Mouse (Mus musculus) thymus, adult 2 months (tissue): ENCODE measurements around the gene Vmn1r157. TPM values are rescaled to one million over a fixed set of nuclear protein-coding genes. Genes with fewer than 3 reads are reported as not detected.
"Not testable (repeated sequence)": the region's sequence is repeated elsewhere in the genome, so short reads cannot be mapped to it uniquely, and the experiment has no call there.

Source experiments
- DNase-seq: peaks from one replicate; pipeline ENCODE4 v3.0.0; 2021
- H3K27ac ChIP-seq: fragments of 200-500 bp; 2 replicates; pipeline ENCODE4 v1.5.1; 2012; ENCODE audit warnings: low read length, control low read depth; ENCODE audit not compliant: control insufficient read depth, insufficient read depth
- H3K27me3 ChIP-seq: fragments of 200-500 bp; 2 replicates; pipeline ENCODE4 v1.6.1; 2012; ENCODE audit warnings: mild to moderate bottlenecking, low read length, moderate library complexity, mixed read lengths; ENCODE audit not compliant: control insufficient read depth, insufficient read depth
- H3K36me3 ChIP-seq: fragments of 200-500 bp; 2 replicates; pipeline ENCODE4 v1.6.1; 2012; ENCODE audit warnings: mild to moderate bottlenecking, low read length, moderate library complexity; ENCODE audit not compliant: control insufficient read depth, insufficient read depth
- H3K4me1 ChIP-seq: fragments of 200-500 bp; replicated peaks from 2 replicates; pipeline ENCODE4 v1.6.1; 2012; ENCODE audit warnings: low read length; ENCODE audit not compliant: control insufficient read depth, insufficient read depth
- H3K4me3 ChIP-seq: fragments of 200-500 bp; 2 replicates; pipeline ENCODE4 v1.5.1; 2012; ENCODE audit warnings: mild to moderate bottlenecking, low read length, control low read depth, moderate library complexity; ENCODE audit not compliant: control insufficient read depth, insufficient read depth
- WGBS: fragments of 180-500 bp; shearing (Covaris S2); methylation state at CpG from one replicate; pipeline ENCODE4 v1.1.7; 2018; 5-methylcytosine and 5-hydroxymethylcytosine counted together
- polyA plus RNA-seq: library from polyadenylated mRNA; depleted of rRNA; stranded (reverse); fragments of >200 nt; gene quantifications from 2 replicates; pipeline ENCODE4 v1.2.3, GENCODE M21; 2012; rRNA removed

The Vmn1r157 gene
- not detected in 2 replicates for polyA plus RNA-seq

DNA sequence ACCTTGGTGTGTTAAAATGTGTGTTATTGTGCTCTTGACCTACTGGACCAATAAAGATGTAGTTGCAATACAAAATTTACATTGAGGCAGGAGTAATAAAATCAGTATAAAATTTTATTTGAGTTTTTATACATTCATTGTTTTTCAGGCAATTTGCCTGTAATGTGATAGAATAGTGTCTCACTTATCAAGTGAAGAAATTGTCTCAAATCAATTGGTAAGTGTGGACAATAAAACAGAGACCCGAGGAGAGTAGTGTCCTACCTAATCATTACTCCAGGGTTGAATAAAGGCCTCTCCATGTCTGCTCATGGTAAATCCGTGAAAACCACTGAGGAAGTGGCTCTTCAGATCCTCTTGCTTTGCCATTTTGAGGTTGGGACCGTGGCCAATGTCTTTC, at the start of gene Vmn1r157:
Vmn1r157 (plus strand) TSS at position 301 of the 400 bp plus-strand sequence.
- H3K36me3 ChIP-seq, H3K4me1 ChIP-seq, H3K27ac ChIP-seq, H3K4me3 ChIP-seq, DNase-seq, H3K27me3 ChIP-seq: not testable (repeated sequence)
- 31% methylated on average over 2 of the region's 3 CpGs for WGBS

DNA sequence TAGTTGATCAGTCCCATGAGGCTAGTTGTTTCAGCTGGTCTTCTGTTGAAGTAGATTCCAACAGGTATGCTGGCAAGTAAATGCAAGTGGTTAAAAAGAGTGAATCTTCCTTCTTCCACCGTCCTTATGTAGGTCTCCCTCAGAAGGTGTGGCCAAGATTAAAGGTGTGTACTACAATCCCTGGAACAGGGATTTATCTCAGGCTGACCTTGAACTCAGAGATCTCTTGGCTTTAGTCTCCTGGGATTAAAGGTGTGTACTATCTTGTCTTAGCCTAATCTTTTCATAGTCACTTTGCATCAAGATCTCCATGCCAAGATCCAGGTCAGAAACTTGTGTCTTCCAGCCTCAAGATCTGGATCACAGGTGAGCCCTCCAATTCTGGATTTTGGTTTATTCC, 41.9 kb upstream of the Vmn1r157 start, which contains the start of gene Gm4567:
Gm4567 (minus strand) TSS at position 101 of the 400 bp plus-strand sequence.
- no CpG with 5 or more reads among the region's 1 CpGs for WGBS
- H3K27me3 ChIP-seq, H3K36me3 ChIP-seq, DNase-seq, H3K4me1 ChIP-seq, H3K27ac ChIP-seq, H3K4me3 ChIP-seq: not testable (repeated sequence)

DNA sequence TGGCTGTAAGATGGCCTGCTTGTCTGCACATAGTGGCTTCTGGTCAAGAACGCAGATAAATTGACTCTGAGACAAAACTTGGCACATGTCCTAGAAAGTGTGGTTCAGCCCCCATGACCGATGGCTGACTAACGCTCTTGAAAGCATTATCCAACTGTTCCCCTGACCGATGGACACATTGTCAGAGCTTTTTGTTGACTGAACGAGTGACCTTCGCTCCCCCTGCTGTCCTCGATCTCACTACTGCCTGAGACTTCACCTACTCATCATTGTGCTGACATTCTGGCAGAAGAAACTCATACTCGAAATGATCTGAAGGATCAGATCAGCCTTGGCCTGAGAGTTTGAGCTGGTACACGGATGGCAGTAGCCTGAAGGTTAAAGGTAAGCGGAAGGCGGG, 14.5 kb downstream of the Vmn1r157 start:
- not testable (repeated sequence) for H3K4me3 ChIP-seq, H3K4me1 ChIP-seq, DNase-seq, H3K27ac ChIP-seq, H3K27me3 ChIP-seq, H3K36me3 ChIP-seq
- 92% methylated on average over 7 of the region's 11 CpGs for WGBS

DNA sequence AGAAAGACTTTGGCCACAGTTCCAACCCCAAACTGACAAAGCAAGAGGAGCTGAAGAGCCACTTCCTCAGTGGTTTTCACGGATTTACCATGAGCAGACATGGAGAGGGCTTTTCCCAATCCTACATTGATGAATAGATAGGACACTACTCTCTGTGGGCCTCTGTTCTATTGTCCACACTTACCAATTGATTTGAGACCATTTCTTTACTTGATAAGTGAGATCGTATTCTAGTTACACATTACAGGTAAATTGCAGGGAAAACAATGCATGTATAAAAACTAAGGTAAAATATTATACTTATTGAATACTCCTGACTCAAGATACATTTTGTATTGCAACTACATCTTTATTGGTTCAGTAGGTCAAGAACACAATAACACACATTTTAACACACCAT, 29.2 kb downstream of the Vmn1r157 start, which contains the start of gene Vmn1r158:
Vmn1r158 (minus strand) TSS at position 101 of the 400 bp plus-strand sequence.
- not testable (repeated sequence) for H3K27me3 ChIP-seq, H3K4me3 ChIP-seq, H3K27ac ChIP-seq, H3K36me3 ChIP-seq, DNase-seq, H3K4me1 ChIP-seq
- WGBS, result 58% methylated on average over 2 of the region's 2 CpGs

Other genes starting within 250 kb of the Vmn1r157 start
- gene Vmn1r152, start 238.7 kb upstream of the Vmn1r157 start, polyA plus RNA-seq, result not detected in 2 replicates
- not detected in 2 replicates for gene Gm8677, start 226.8 kb upstream of the Vmn1r157 start, polyA plus RNA-seq
- gene Gm4201, start 196.4 kb upstream of the Vmn1r157 start, polyA plus RNA-seq, result not detected in 2 replicates
- gene Gm4565, start 173.6 kb upstream of the Vmn1r157 start, polyA plus RNA-seq, result not detected in 2 replicates
- gene Vmn1r155, start 103.7 kb upstream of the Vmn1r157 start, polyA plus RNA-seq, result not detected in 2 replicates
- gene Gm8693, start 69.4 kb upstream of the Vmn1r157 start, polyA plus RNA-seq, result not detected in 2 replicates
- not detected in 2 replicates for gene Gm4567, start 42.0 kb upstream of the Vmn1r157 start, polyA plus RNA-seq
- gene Vmn1r158, start 29.1 kb downstream of the Vmn1r157 start, polyA plus RNA-seq, result not detected in 2 replicates
- not detected in 2 replicates for gene Vmn1r159, start 81.9 kb downstream of the Vmn1r157 start, polyA plus RNA-seq
- gene Vmn1r160, start 109.5 kb downstream of the Vmn1r157 start, polyA plus RNA-seq, result not detected in 2 replicates
- not detected in 2 replicates for gene Gm4214, start 223.0 kb downstream of the Vmn1r157 start, polyA plus RNA-seq